Mouse (Mus musculus) ovary, postnatal 36 days (tissue): ENCODE data around the gene Rbm7.
A peak's percentile ranks its signal among the peaks of the same experiment; 100 is the strongest.
"Not testable (repeated sequence)": the region's sequence is repeated elsewhere in the genome, so short reads cannot be mapped to it uniquely, and the experiment has no call there.

Experiments used
- DNase-seq: peaks from one replicate; pipeline ENCODE4 v3.0.0; 2022; ENCODE audit warnings: low spot score, mixed read lengths

Gene Rbm7

DNA sequence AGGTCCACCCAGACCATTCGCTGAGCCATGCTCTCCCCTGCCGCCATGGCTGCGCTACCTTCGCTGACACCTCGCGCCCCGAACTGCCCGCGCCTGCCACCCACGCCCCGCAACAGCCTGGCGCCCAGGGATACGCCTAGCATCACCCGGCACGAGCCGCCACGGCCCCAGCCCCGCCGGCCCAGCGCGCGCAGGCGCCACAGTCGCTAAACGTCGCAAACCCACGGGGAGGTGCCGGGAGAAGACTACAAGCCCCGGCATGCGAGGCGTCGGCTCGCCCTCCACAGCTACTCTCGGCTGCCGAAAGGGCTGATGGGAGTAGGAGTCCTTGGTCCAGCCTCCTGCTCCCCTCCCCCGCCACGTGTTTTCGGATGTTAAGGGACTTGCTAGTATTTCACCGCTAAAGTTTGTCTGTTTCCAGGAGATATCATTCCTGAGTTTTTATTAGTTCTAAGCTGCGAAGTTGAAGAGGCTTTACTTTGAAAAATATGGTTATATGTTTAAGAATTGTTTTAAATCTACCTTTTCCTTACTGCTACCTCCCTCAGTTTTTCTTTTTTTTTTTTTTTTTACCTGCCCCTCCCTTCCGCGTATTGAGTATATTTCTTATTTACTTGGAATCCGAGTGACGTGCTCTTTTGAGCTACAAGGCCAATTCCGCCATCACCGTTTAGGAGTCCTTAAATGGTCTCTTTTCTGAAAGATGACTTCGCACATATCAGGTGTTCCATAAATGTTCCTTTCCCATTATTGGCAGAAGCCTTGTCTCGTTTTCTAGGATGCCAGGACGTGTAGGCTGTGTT is 14.5 kb downstream of the Rbm7 start, which contains the start of gene Rexo2:
Gene Rexo2 (minus strand): TSS at position 213 of the 803 bp plus-strand sequence.
- peak; percentile 92 for DNase-seq

DNA sequence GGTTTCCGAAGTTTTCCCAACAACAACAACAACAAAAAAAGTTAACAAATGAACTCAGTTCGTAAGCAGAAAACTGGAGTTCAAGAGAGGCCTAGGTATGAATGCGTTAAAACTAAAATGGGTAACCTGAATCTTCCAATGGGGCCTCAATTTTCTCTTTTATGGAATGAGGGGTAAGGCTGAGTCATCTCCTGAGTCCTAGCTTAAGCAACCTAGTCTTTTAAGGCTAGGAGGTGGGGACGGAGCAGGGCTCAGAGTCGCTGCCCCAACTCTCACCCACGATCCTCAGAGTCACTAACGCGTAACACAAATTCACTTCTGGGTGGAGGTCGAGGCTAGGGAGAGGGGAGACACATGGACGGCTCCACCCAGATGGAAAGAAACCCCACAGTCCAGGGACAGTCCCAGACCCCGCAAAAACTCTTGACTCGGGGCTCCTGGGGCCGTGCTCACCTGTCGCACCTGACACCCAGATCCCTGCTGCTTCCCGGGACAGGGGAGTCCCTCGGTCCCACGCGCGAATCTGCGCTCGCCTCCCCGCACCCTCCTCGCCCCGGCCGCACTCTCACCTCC is 15.2 kb downstream of the Rbm7 start:
- DNase-seq = no peak

- DNase-seq = no peak
Measured at GRCm38 (mm10) chr9:48478808-48479207, 16.3 kb downstream of the Rbm7 start.

DNA sequence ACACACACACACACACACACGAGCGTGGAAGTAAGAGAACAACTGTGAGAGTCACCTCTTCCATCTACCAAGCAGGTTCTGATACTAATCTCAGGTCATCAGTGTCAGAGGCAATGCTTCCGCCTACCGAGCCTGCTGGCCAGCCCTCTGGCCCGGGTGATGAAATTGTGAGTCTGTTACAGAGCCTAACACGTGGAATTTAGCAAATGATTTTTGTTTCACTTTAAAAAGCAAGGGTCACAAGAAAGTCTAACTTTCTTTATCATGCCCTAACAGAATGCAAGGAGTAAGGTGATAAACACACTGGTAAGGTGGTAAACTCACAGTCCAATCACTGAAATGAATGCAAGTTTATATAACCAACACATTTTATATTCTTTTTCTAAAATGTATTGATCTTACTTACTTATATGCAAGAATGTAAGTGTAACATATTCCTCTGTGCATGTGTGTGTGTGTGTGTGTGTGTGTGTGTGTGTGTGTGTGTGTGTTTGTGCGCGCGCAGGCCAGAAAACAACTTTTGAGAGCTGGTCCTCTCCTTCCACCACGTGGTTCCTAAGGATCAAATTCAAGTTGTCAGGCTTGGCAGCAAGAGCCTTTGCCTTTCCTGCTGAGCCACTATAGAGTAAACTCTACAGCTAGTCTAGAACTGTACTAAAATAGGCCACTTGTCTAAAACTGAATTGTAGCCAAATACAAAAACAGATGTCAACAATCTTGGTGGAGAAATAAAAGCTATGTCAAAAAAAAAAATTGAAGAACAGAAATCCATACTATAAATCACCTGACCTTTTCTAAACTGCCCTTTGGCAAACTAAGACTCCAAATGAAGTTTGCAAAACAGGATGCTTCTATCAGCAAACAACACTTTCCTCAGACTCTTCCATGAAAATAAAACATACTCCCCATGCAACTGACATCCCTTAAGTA is 18.6 kb downstream of the Rbm7 start:
- DNase-seq = no peak

DNA sequence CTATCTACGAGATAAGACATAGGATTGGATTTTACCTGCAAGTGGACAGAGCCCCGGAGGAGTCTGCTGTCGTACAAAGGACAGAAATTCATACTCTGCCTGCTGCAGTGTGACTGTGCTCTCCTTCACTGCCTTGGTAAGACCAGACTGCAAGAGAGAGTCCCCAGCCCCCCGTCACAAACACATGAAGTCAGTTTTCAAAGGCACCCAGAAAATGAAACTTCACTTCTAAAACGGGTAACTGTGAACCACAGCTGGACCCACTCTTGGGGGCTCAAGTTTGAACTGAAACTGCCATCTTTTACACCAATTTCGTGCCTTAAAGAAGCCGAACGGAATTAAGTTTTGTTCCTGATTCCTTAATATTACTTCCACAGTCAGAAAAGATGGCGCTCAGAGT is 20.7 kb downstream of the Rbm7 start:
- DNase-seq = no peak

- DNase-seq = no peak
Measured at GRCm38 (mm10) chr9:48473131-48473530, 22.0 kb downstream of the Rbm7 start.

DNA sequence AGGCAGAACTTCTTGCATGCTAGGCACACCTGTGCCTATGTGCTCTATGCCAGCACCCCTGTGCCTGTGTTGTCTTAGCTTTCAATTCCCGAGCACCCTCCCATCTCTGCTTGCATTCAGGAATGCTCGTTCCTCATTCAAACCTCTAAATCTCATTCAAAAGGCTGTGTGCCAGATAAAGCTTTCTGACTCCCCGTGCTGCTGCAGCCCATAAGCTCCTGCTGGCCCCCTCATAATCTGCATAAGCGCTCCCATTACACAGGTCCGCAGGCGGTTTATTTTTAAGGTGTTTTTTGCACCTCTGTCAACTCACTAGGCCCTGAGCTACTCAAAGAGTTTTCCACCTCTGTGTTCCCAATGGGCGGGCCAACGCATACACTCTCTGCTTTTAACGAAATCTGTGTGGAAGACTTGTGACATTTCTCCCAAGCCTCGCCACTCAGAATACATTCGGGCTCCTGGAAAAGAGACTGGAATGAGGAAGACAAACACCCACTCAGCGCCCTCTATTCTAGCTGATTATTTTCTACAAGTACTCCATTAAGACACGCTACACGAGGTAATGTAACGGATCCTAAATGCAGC is 22.6 kb downstream of the Rbm7 start:
- no peak for DNase-seq

- not testable (repeated sequence) for DNase-seq
Measured at GRCm38 (mm10) chr9:48467471-48467870, 27.6 kb downstream of the Rbm7 start.

DNA sequence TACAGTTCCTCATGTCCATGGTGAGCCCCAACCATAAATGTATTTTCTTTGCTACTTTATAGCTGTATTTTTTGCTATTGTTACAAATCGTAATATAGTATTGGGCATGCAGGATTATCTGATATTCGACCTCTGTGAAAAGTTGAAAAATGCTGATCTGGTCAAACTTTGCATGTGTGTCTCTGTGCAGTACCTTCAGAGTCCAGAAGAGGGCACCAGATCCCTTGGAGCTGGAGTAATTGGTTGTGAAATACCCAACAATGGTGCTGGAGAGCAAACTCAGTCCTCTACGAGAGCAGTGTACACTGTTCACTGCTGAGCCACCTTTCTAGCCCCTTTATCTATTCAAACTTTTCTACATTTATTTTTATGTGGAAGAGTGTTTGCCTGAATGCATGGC is 28.3 kb downstream of the Rbm7 start:
- peak; percentile 30 for DNase-seq

DNA sequence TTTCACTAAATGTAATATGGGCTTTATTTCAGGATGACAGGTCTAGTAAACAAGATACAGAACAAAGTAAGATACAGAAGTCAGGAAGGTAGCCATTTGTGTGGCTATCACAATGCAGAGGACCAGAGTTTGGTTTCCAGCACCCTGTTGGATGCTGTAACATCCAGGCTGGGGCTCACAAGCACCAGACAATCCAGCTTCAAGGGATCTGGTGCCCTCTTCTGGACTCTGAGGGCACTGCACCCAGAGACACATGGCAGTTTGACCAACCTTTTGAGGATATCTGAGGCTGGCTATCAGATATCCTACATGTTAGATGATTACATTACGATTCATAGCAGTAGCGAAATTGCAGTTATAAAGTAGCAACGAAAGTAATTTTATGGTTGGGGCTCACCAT is 29.4 kb downstream of the Rbm7 start:
- DNase-seq = no peak

DNA sequence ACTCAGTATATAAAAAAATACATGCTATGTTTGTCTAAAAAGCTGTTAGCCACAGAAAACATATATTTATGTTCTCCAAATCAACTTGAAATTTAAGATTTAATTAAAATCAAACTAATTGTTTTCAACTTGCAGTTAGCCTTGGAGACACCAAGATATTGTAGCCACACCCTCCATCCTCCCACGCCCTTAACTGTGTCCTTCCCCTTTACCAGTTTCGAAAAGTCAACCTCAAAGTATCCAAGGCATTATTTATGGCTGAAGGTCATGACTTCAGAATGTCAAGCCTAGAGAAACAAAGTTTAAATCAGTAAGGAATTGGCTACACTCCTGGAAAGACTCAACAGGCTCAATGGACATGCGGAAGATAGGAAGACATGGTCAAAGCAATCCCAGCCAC is 33.6 kb downstream of the Rbm7 start:
- no peak for DNase-seq

DNA sequence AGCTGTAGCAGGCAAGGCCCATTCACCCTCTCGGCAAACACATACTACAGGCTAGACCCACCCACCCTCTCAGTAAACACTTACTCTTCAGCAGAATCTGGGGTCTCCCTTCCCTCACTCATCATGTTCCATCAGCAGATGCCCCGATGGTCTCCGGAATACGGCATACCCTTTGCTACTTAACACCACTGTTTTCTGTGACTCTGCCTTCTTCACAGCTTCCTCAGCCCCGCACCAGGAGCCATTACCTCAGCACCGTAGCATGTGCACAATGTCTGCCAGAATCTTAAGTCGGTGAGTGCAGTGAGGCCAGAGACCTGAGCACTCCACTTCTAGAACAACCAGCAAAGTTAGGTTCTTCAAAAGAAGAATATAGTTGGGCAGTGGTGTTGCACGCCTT is 34.4 kb downstream of the Rbm7 start:
- no peak for DNase-seq

DNA sequence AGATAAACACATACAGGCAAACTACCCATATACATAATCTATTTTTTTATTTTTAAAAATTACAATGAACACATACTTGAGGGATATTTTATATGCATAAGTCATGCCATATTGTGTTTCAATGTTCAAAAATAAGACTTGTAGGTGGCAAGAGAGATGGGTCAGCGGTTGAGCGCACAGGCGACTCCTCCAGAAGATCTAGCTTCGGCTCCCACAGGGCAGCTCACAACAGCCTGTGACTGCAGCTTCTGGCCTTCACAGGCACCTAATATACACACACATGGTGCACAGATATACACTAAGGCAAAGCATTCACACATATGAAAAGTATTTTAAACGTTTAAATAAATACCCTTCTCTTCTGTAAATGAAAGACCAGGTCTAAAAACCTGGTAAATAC is 35.7 kb downstream of the Rbm7 start:
- DNase-seq = no peak

DNA sequence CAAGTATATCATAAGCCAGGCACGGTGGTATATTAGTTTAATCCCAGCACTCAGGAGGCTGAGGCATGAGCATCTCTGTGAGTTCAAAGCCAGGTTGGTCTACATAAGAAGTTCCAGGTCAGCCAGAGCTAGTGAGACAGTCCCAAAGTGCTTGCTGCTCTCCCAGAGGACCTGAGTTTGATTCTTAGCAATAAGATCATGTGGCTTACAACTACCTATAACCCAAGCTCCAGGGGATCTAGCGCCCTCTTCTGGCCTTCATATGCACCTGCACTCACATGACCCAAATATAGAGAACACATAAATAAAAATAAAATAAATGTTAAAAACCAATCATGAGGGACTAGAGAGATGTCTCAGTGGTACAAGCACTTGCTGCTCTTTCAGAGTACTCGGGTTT is 36.2 kb downstream of the Rbm7 start:
- no peak for DNase-seq

DNA sequence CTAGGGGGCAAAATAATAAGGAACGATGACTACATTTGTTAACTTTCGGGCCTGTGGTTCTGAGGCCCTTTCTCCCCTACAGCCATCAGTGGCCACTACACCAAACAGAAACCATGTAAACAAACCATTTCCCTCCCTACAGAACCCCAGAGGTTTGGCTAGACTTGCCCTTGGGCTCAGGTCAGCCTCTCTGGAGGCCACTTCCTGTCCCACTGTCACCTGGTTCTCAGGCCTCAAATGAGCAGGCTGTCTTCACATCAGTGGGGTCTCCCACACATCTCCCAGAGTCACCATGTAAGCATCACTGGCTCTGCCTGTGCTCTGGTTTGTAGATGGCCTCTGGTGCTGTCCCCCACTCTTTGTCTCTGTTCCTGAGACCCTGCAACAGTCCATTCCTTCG is 39.1 kb downstream of the Rbm7 start:
- DNase-seq = no peak

- no peak for DNase-seq
Measured at GRCm38 (mm10) chr9:48450066-48450465, 45.0 kb downstream of the Rbm7 start.

- no peak for DNase-seq
Measured at GRCm38 (mm10) chr9:48447783-48448209, 47.3 kb downstream of the Rbm7 start.

- DNase-seq = no peak
Measured at GRCm38 (mm10) chr9:48444821-48445220, 50.3 kb downstream of the Rbm7 start.

DNA sequence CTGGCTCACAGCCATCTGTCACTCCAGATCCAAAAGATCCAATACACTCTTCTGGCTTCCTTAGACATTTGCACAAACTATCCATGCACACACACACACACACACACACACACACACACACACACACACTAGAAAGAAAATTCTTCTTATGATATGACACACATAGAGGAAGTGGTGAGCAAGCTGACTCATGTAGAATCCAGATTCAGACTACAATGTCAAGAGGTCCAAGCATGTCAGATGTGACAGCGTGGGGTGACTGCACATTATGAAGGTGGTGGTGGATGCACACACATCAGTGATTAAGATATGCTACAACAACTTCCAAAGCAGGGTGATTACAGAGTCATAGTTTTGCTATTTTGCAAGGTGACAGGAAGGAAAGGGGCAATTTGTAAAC is 51.2 kb downstream of the Rbm7 start:
- no peak for DNase-seq
